Mouse (Mus musculus) kidney, adult 2 months (tissue): ENCODE measurements at regions not wholly inside any gene's neighbourhood (a gene's known extent, or its start where the extent isn't known, plus 50 kb on each side); places are given as distances from the start of the nearest gene placed in this dataset.
"Not testable (repeated sequence)": the region's sequence is repeated elsewhere in the genome, so short reads cannot be mapped to it uniquely, and the experiment has no call there.

ENCODE experiments used
- DNase-seq: peaks from one replicate; pipeline ENCODE4 v3.0.0; 2021
- H3K27ac ChIP-seq: fragments of 200-500 bp; 2 replicates; pipeline ENCODE4 v1.5.1; 2012; ENCODE audit warnings: low read depth, low read length, control low read depth, inconsistent platforms; ENCODE audit not compliant: insufficient read depth
- H3K27me3 ChIP-seq: fragments of 200-500 bp; replicated peaks from 2 replicates; pipeline ENCODE4 v1.6.1; 2012; ENCODE audit warnings: mild to moderate bottlenecking, moderate library complexity, low read length, inconsistent platforms; ENCODE audit not compliant: control insufficient read depth, insufficient read depth
- H3K36me3 ChIP-seq: fragments of 200-500 bp; 2 replicates; pipeline ENCODE4 v1.6.1; 2012; ENCODE audit warnings: mild to moderate bottlenecking, moderate library complexity, low read length, inconsistent platforms; ENCODE audit not compliant: control insufficient read depth, insufficient read depth
- H3K4me1 ChIP-seq: fragments of 200-500 bp; 2 replicates; pipeline ENCODE4 v1.6.1; 2011; ENCODE audit warnings: low read length; ENCODE audit not compliant: control insufficient read depth, insufficient read depth
- H3K4me3 ChIP-seq: fragments of 200-500 bp; 2 replicates; pipeline ENCODE4 v1.5.1; 2011; ENCODE audit warnings: mild to moderate bottlenecking, low read depth, low read length, control low read depth; ENCODE audit not compliant: insufficient read depth
- CTCF ChIP-seq: fragments of 200-500 bp; conservative IDR thresholded peaks from 2 replicates; pipeline ENCODE4 v1.5.1; 2011; ENCODE audit warnings: low read depth, mild to moderate bottlenecking, control low read depth, low read length, moderate library complexity, mixed read lengths; ENCODE audit not compliant: insufficient read depth, insufficient read length
- POLR2A ChIP-seq: fragments of 200-500 bp; IDR thresholded peaks from one replicate; pipeline ENCODE4 v1.6.1; 2011; ENCODE audit warnings: low read depth, low read length, control low read depth
- WGBS: fragments of 180-500 bp; shearing (Covaris S2); methylation state at CpG from one replicate; pipeline ENCODE4 v1.1.7; 2018; 5-methylcytosine and 5-hydroxymethylcytosine counted together

GRCm38 (mm10) chr7:137979361-137979760 lies 418.2 kb downstream of the Tcerg1l start:
- no peak overlapping the region for H3K27ac ChIP-seq
- no peaks in the 10 kb centered on the region for H3K27me3 ChIP-seq
- no peak for DNase-seq
- H3K4me1 ChIP-seq, result no peaks in the 10 kb centered on the region
- no peak for TF ChIP-seq POLR2A
- TF ChIP-seq CTCF, result no peak
- no peaks in the 10 kb centered on the region for H3K36me3 ChIP-seq
- WGBS, result 74% methylated on average over 4 of the region's 4 CpGs
- H3K4me3 ChIP-seq, result no peak overlapping the region

DNA sequence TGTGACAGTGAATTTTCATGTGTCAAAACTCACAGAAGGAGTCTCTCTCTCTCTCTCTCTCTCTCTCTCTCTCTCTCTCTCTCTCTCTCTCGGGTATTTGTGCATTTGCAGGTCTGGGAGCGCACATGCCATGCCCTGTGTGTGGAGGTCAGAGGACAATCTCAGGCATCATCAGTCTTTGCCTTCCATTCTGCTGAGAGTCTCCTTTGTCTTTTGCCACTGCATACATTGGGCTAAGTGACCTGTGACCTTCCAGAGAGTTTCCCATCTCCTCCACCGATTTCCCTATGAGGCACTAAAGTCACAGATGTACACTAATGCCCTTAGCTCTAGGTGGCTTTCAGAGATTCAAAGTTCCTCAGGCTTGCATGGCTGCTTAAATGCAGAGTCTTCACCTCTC lies 391.7 kb downstream of the Tcerg1l start:
- Histone ChIP-seq H3K4me1 (no peaks in the 10 kb centered on the region), H3K27ac (no peak overlapping the region)
- WGBS, result 40% methylated on average over 3 of the region's 3 CpGs

DNA sequence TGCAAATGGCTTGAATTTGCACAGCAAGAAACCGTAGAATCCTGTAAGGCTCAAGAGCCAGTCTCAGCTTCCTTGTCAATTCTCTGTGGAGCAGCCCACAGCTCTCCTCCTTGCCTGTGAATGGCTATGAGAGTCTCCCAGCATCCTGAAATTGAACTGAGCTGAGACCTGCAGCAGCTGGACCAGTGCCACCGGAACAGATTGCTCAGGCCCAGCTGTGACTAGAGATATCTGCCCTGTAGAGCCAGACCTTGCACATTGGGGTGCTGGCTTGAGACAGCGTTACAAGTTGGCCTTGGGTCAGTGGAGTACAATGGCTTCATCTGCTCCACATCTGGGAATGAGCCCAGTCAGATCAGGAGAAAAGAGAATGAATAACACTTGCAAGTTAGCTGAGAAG lies 390.6 kb downstream of the Tcerg1l start:
- no peak overlapping the region for H3K4me3 ChIP-seq
- H3K27ac ChIP-seq, result no peak overlapping the region
- no peak for TF ChIP-seq POLR2A
- no peak for TF ChIP-seq CTCF
- 66% methylated on average over 3 of the region's 3 CpGs for WGBS
- no peaks in the 10 kb centered on the region for H3K36me3 ChIP-seq
- no peaks in the 10 kb centered on the region for H3K27me3 ChIP-seq
- no peak for DNase-seq
- no peaks in the 10 kb centered on the region for H3K4me1 ChIP-seq

More for the DNA sequence above, 391.7 kb downstream of the Tcerg1l start:
- no peaks in the 10 kb centered on the region for H3K27me3 ChIP-seq
- no peaks in the 10 kb centered on the region for H3K36me3 ChIP-seq
- H3K4me3 ChIP-seq, result no peak overlapping the region
- DNase-seq, result no peak
- TF ChIP-seq POLR2A (no peak), CTCF (no peak)

GRCm38 (mm10) chr7:138008601-138009000 lies 388.9 kb downstream of the Tcerg1l start:
- H3K4me1 ChIP-seq, result no peaks in the 10 kb centered on the region
- 47% methylated on average over 3 of the region's 3 CpGs for WGBS
- H3K27ac ChIP-seq, result no peak overlapping the region
- no peaks in the 10 kb centered on the region for H3K36me3 ChIP-seq
- H3K4me3 ChIP-seq, result no peak overlapping the region
- DNase-seq, result no peak
- TF ChIP-seq CTCF (no peak), POLR2A (no peak)
- no peaks in the 10 kb centered on the region for H3K27me3 ChIP-seq

DNA sequence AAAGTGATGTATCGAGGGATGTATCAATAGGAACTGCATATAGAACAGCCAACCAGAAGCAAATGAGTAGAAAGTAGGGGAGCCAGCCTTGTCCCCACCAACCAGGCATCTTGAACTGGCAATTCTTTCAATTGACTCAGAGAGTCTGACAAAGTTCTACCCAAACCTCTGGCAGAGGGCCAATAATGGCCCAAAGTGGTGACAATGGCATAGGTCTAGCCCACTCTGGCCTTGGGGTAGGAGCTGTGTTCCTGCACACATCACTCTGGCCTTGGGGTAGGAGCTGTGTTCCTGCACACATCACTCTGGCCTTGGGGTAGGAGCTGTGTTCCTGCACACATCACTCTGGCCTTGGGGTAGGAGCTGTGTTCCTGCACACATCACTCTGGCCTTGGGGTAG lies 373.5 kb downstream of the Tcerg1l start:
- H3K27ac ChIP-seq, H3K4me1 ChIP-seq, H3K4me3 ChIP-seq, DNase-seq, H3K36me3 ChIP-seq, H3K27me3 ChIP-seq: not testable (repeated sequence)
- 93% methylated on average over 1 of the region's 1 CpGs for WGBS

DNA sequence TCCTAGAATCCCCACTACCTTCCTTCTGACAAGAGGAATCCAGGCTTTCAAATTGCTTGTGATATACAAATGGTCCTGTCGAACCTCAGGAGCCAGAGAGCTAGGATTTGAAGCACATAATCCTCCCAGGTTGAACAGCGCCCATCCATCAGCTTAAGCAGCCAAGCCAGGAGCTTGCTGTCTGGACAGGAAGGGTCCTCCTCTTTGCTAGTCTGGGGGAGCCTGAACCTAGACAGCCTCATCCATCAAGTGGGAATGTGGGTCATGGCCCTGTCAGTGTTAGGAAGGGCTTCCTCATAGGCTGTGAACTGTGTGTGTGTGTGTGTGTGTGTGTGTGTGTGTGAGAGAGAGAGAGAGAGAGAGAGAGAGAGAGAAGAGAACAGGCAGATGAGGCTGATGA lies 345.8 kb downstream of the Tcerg1l start:
- no peak for DNase-seq
- H3K27me3 ChIP-seq, result no peaks in the 10 kb centered on the region
- no peaks in the 10 kb centered on the region for H3K36me3 ChIP-seq
- no peak overlapping the region for H3K4me3 ChIP-seq
- no peak overlapping the region for H3K27ac ChIP-seq
- 34% methylated on average over 2 of the region's 2 CpGs for WGBS
- no peaks in the 10 kb centered on the region for H3K4me1 ChIP-seq
- no peak for TF ChIP-seq POLR2A

- TF ChIP-seq POLR2A (no peak), CTCF (no peak)
- H3K4me1 ChIP-seq, result no peaks in the 10 kb centered on the region
- no peaks in the 10 kb centered on the region for H3K27me3 ChIP-seq
- 85% methylated on average over 8 of the region's 8 CpGs for WGBS
- no peak for DNase-seq
- no peak overlapping the region for H3K27ac ChIP-seq
- no peaks in the 10 kb centered on the region for H3K36me3 ChIP-seq
- H3K4me3 ChIP-seq, result no peak overlapping the region
Measured at GRCm38 (mm10) chr7:138054756-138055155, 342.8 kb downstream of the Tcerg1l start.

GRCm38 (mm10) chr7:138061116-138061515 lies 336.4 kb downstream of the Tcerg1l start:
- no peaks in the 10 kb centered on the region for H3K4me1 ChIP-seq
- H3K27ac ChIP-seq, result no peak overlapping the region
- no peak overlapping the region for H3K4me3 ChIP-seq
- no peak for DNase-seq
- TF ChIP-seq POLR2A, result no peak
- TF ChIP-seq CTCF, result no peak
- H3K27me3 ChIP-seq, result no peaks in the 10 kb centered on the region
- H3K36me3 ChIP-seq, result no peaks in the 10 kb centered on the region
- 20% methylated on average over 7 of the region's 7 CpGs for WGBS
